Comparison of ENCODE assay signal across 31 mouse cellular contexts in genomic region chr2:85533934-85534333, GRCm38 (mm10). TPM values are rescaled to one million over a fixed set of nuclear protein-coding genes. Genes with fewer than 3 reads are reported as not detected.
DNase-seq lines count a peak whose midpoint lies in the region; ATAC-seq and TF ChIP-seq lines count a peak whose summit lies in the region.
"Had no signal": no experiment of that assay in that cellular context is flagged by ENCODE, and none has a peak within 500 bp of the region (broad histone marks: within the 10 kb centered on the region; RNA-seq: fewer than 3 reads in every experiment).

No protein-coding gene starts in this region.

- no peak overlapping the region for H3K4me2 ChIP-seq in intestine, embryonic 15.5 days (replicated peaks)
- H3K4me2 ChIP-seq in intestine, postnatal 0 days (replicated peaks; ENCODE audit: low read depth), result no peak overlapping the region
- no peak overlapping the region for H3K4me2 ChIP-seq in intestine, embryonic 16.5 days (ENCODE audit: low read depth, low read length)
- no peak overlapping the region for H3K4me2 ChIP-seq in stomach, embryonic 16.5 days (ENCODE audit: low read depth, low read length)
- H3K4me2 ChIP-seq: embryonic facial prominence, embryonic 12.5 days; embryonic facial prominence, embryonic 15.5 days; forebrain, embryonic 12.5 days had no signal

- WGBS in intestine, embryonic 15.5 days, result 56% methylated on average over 1 of the region's 1 CpGs
- 49% methylated on average over 1 of the region's 1 CpGs for WGBS in intestine, postnatal 0 days
- WGBS in intestine, embryonic 16.5 days, result 63% methylated on average over 1 of the region's 1 CpGs
- WGBS in large intestine, adult 2 months, result 22% methylated on average over 1 of the region's 1 CpGs
- WGBS in stomach, embryonic 16.5 days, result 82% methylated on average over 1 of the region's 1 CpGs

- H3K27me3 ChIP-seq in intestine, embryonic 15.5 days (replicated peaks), result no peaks in the 10 kb centered on the region
- no peaks in the 10 kb centered on the region for H3K27me3 ChIP-seq in intestine, postnatal 0 days (replicated peaks; ENCODE audit: control insufficient read depth, insufficient read depth, low read length)
- no peaks in the 10 kb centered on the region for H3K27me3 ChIP-seq in intestine, embryonic 16.5 days (replicated peaks; ENCODE audit: control insufficient read depth, insufficient read depth, low read length)
- H3K27me3 ChIP-seq in stomach, embryonic 16.5 days (ENCODE audit: control insufficient read depth, insufficient read depth, low read length), result no peaks in the 10 kb centered on the region
- H3K27me3 ChIP-seq: embryonic facial prominence, embryonic 12.5 days; embryonic facial prominence, embryonic 15.5 days; forebrain, embryonic 12.5 days had no signal

- H3K4me3 ChIP-seq in intestine, embryonic 15.5 days (replicated peaks), result no peak overlapping the region
- H3K4me3 ChIP-seq in intestine, postnatal 0 days (ENCODE audit: low read depth, low read length), result no peak overlapping the region
- H3K4me3 ChIP-seq in intestine, embryonic 16.5 days (ENCODE audit: low read length), result no peak overlapping the region
- H3K4me3 ChIP-seq in stomach, embryonic 16.5 days (replicated peaks; ENCODE audit: low read length), result no peak overlapping the region
- H3K4me3 ChIP-seq: embryonic facial prominence, embryonic 12.5 days; embryonic facial prominence, embryonic 15.5 days; erythroblast, embryonic 14.5 days; forebrain, embryonic 10.5 days; forebrain, embryonic 12.5 days had no signal

- TF ChIP-seq CTCF in intestine, postnatal 0 days (IDR thresholded peaks at IDR 0.05; ENCODE audit: low read depth), result no peak

- H3K27ac ChIP-seq in intestine, embryonic 15.5 days, result no peak overlapping the region
- no peak overlapping the region for H3K27ac ChIP-seq in intestine, postnatal 0 days (ENCODE audit: low read depth, low read length)
- H3K27ac ChIP-seq in intestine, embryonic 16.5 days (ENCODE audit: low read length), result no peak overlapping the region
- H3K27ac ChIP-seq in stomach, embryonic 16.5 days (ENCODE audit: low read length), result peak overlapping the region; percentile 60
- H3K27ac ChIP-seq: embryonic facial prominence, embryonic 12.5 days; embryonic facial prominence, embryonic 15.5 days; forebrain, embryonic 10.5 days; forebrain, embryonic 12.5 days had no signal

- H3K36me3 ChIP-seq in intestine, embryonic 15.5 days, result no peaks in the 10 kb centered on the region
- no peaks in the 10 kb centered on the region for H3K36me3 ChIP-seq in intestine, postnatal 0 days (ENCODE audit: control insufficient read depth, insufficient read depth)
- no peaks in the 10 kb centered on the region for H3K36me3 ChIP-seq in intestine, embryonic 16.5 days (ENCODE audit: control insufficient read depth, insufficient read depth, low read length)
- H3K36me3 ChIP-seq in stomach, embryonic 16.5 days (ENCODE audit: control insufficient read depth, insufficient read depth, low read length), result no peaks in the 10 kb centered on the region
- H3K36me3 ChIP-seq: embryonic facial prominence, embryonic 12.5 days; embryonic facial prominence, embryonic 15.5 days; forebrain, embryonic 10.5 days; forebrain, embryonic 12.5 days had no signal

- H3K9me3 ChIP-seq in intestine, embryonic 15.5 days, result no peaks in the 10 kb centered on the region
- no peaks in the 10 kb centered on the region for H3K9me3 ChIP-seq in intestine, postnatal 0 days (ENCODE audit: control insufficient read depth)
- no peaks in the 10 kb centered on the region for H3K9me3 ChIP-seq in intestine, embryonic 16.5 days (ENCODE audit: control insufficient read depth, low read length)
- H3K9me3 ChIP-seq in stomach, embryonic 16.5 days (replicated peaks; ENCODE audit: control insufficient read depth, low read length), result no peaks in the 10 kb centered on the region
- H3K9me3 ChIP-seq: embryonic facial prominence, embryonic 12.5 days; embryonic facial prominence, embryonic 15.5 days; forebrain, embryonic 10.5 days; forebrain, embryonic 12.5 days had no signal

- DNase-seq in large intestine, adult 2 months (ENCODE audit: low read depth, low spot score), result peak; percentile 70
- DNase-seq in kidney, adult 11 months, result no peak
- DNase-seq in layer of hippocampus, postnatal 36 days, result no peak
- DNase-seq in spleen, postnatal 4 days (ENCODE audit: low spot score in 2 of 2), result no peak
- DNase-seq: adrenal gland, adult 2 months; adrenal gland, postnatal 10 days; adrenal gland, postnatal 25 days; cerebellum, adult 11 months; cerebellum, adult 18-20 months; cerebellum, adult 8-10 months; cerebellum, adult 9-11 months; cerebellum, postnatal 14 days; cerebellum, postnatal 36 days; embryo, embryonic 11 days had no signal

- ATAC-seq in intestine, embryonic 15.5 days, result peak; percentile 87
- ATAC-seq in intestine, postnatal 0 days, result no peak
- ATAC-seq in intestine, embryonic 16.5 days, result peak; percentile 77
- ATAC-seq in stomach, embryonic 16.5 days (ENCODE audit: insufficient read depth, low FRiP score), result no peak
- ATAC-seq: forebrain, embryonic 14.5 days; forebrain, embryonic 16.5 days had no signal

- H3K9ac ChIP-seq in intestine, embryonic 15.5 days, result no peak overlapping the region
- H3K9ac ChIP-seq in intestine, postnatal 0 days (ENCODE audit: low read depth, low read length), result no peak overlapping the region
- H3K9ac ChIP-seq in intestine, embryonic 16.5 days (ENCODE audit: low read depth, low read length), result no peak overlapping the region
- H3K9ac ChIP-seq in stomach, embryonic 16.5 days (ENCODE audit: low read length), result no peak overlapping the region
- H3K9ac ChIP-seq: embryonic facial prominence, embryonic 12.5 days; embryonic facial prominence, embryonic 15.5 days; forebrain, embryonic 12.5 days had no signal

- H3K4me1 ChIP-seq in intestine, embryonic 15.5 days (replicated peaks), result no peaks in the 10 kb centered on the region
- no peaks in the 10 kb centered on the region for H3K4me1 ChIP-seq in intestine, postnatal 0 days (replicated peaks; ENCODE audit: control insufficient read depth, insufficient read depth, low read length)
- no peaks in the 10 kb centered on the region for H3K4me1 ChIP-seq in intestine, embryonic 16.5 days (ENCODE audit: control insufficient read depth, insufficient read depth, low read length)
- no peaks in the 10 kb centered on the region for H3K4me1 ChIP-seq in stomach, embryonic 16.5 days (ENCODE audit: control insufficient read depth, insufficient read depth, low read length)
- H3K4me1 ChIP-seq: embryonic facial prominence, embryonic 12.5 days; embryonic facial prominence, embryonic 15.5 days; forebrain, embryonic 10.5 days; forebrain, embryonic 12.5 days had no signal

RNA-seq across cellular contexts. Expression of gene 4833423E24Rik, which starts 15.1 kb away (rescaled TPM):
- polyA plus RNA-seq in intestine, embryonic 15.5 days (2015; fragmentation: Nextera tagmentation; extraction: Ambion mirVana), result 0.06 and 0.10 TPM in 2 replicates
- polyA plus RNA-seq in intestine, postnatal 0 days (2015; fragmentation: Nextera tagmentation; extraction: Ambion mirVana), result 0.05 and 0.21 TPM in 2 replicates
- polyA plus RNA-seq in intestine, embryonic 16.5 days (2015; fragmentation: Nextera tagmentation; extraction: Ambion mirVana), result 0.09 TPM in 1 of 2 replicates, not detected in the other
- not detected in 2 replicates for polyA plus RNA-seq in large intestine, adult 2 months (2012; rRNA removed)
- 19.1 and 25.6 TPM in 2 replicates for polyA plus RNA-seq in stomach, embryonic 16.5 days (2015; fragmentation: Nextera tagmentation; extraction: Ambion mirVana)
- total RNA-seq in layer of hippocampus, postnatal 36 days (2021), result under 1 TPM in 1 of 2 experiments, not detected in 1; 0.25 TPM
- total RNA-seq: common myeloid progenitor, adult 5-6 weeks; ES-E14; MEL had no signal
- polyA plus RNA-seq: adrenal gland, adult 2 months; C2C12; erythroblast, embryonic 14.5 days; forebrain, embryonic 10.5 days; forebrain, embryonic 12.5 days had no signal

RNA-seq across cellular contexts. Expression of gene Olfr996, which starts 45.1 kb away (rescaled TPM):
- not detected in 2 replicates for polyA plus RNA-seq in intestine, embryonic 15.5 days (2015; fragmentation: Nextera tagmentation; extraction: Ambion mirVana)
- not detected in 2 replicates for polyA plus RNA-seq in intestine, postnatal 0 days (2015; fragmentation: Nextera tagmentation; extraction: Ambion mirVana)
- polyA plus RNA-seq in intestine, embryonic 16.5 days (2015; fragmentation: Nextera tagmentation; extraction: Ambion mirVana), result not detected in 2 replicates
- not detected in 2 replicates for polyA plus RNA-seq in large intestine, adult 2 months (2012; rRNA removed)
- not detected in 2 replicates for polyA plus RNA-seq in stomach, embryonic 16.5 days (2015; fragmentation: Nextera tagmentation; extraction: Ambion mirVana)
- total RNA-seq in layer of hippocampus, postnatal 36 days (2021), result not detected
- total RNA-seq: adrenal gland, adult 2 months; adrenal gland, postnatal 25 days; adrenal gland, postnatal 4 days; common myeloid progenitor, adult 5-6 weeks; ES-E14; MEL had no signal
- polyA plus RNA-seq: brain, embryonic 14.5 days; C2C12; embryonic facial prominence, embryonic 12.5 days; embryonic facial prominence, embryonic 15.5 days; erythroblast, embryonic 14.5 days; forebrain, embryonic 10.5 days; forebrain, embryonic 12.5 days; forebrain, embryonic 14.5 days; forebrain, embryonic 16.5 days had no signal

RNA-seq across cellular contexts. Expression of gene Olfr998, which starts 54.8 kb away (rescaled TPM):
- polyA plus RNA-seq in intestine, embryonic 15.5 days (2015; fragmentation: Nextera tagmentation; extraction: Ambion mirVana), result not detected in 2 replicates
- polyA plus RNA-seq in intestine, postnatal 0 days (2015; fragmentation: Nextera tagmentation; extraction: Ambion mirVana), result not detected in 2 replicates
- polyA plus RNA-seq in intestine, embryonic 16.5 days (2015; fragmentation: Nextera tagmentation; extraction: Ambion mirVana), result not detected in 2 replicates
- polyA plus RNA-seq in large intestine, adult 2 months (2012; rRNA removed), result not detected in 2 replicates
- not detected in 2 replicates for polyA plus RNA-seq in stomach, embryonic 16.5 days (2015; fragmentation: Nextera tagmentation; extraction: Ambion mirVana)
- total RNA-seq in layer of hippocampus, postnatal 36 days (2021), result not detected
- total RNA-seq: adrenal gland, adult 2 months; adrenal gland, postnatal 10 days; adrenal gland, postnatal 25 days; adrenal gland, postnatal 4 days; common myeloid progenitor, adult 5-6 weeks; ES-E14; MEL had no signal
- polyA plus RNA-seq: adrenal gland, adult 2 months; brain, embryonic 14.5 days; C2C12; embryonic facial prominence, embryonic 12.5 days; embryonic facial prominence, embryonic 15.5 days; erythroblast, embryonic 14.5 days; forebrain, embryonic 10.5 days; forebrain, embryonic 12.5 days; forebrain, embryonic 14.5 days; forebrain, embryonic 16.5 days had no signal

Comparison
In these comparisons a context has a peak if more than half of its experiments do, and no peak if none do; other contexts are left out.
1. ATAC-seq: peak in intestine, embryonic 15.5 days (single experiment) and intestine, embryonic 16.5 days (single experiment); none in intestine, postnatal 0 days (single experiment) and stomach, embryonic 16.5 days (single experiment).
2. RNA of gene 4833423E24Rik, which starts 15.1 kb away (polyA plus RNA-seq): 19.1 to 25.6 TPM in stomach, embryonic 16.5 days; 0.06 to 0.10 TPM in intestine, embryonic 15.5 days, 0.09 TPM in intestine, embryonic 16.5 days, 0.05 to 0.21 TPM in intestine, postnatal 0 days and not detected in large intestine, adult 2 months; every median in the first group is over 10 times any median in the second.